Mouse (Mus musculus): ENCODE measurements at regions not wholly inside any gene's neighbourhood (a gene's known extent, or its start where the extent isn't known, plus 50 kb on each side); places are given as distances from the start of the nearest gene placed in this dataset.

DNA sequence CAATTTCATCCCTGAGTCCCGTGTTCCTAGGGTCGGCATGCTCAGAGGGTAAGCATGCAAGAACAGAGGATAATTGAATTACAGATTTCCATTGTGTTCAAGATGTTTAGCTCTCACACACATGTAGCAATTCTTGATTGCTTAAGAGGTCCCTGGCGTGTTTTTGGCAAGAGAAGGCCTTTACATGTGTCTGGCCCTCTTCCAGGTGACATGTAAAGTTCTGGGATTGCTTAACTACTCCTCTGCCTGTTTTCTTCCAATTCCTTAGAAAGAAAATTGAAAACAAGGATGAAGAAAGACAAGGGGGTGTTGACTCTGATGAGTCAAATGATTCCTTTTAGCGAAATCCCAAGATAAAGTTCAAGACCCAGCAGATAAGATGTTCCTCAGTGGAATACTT is 285.1 kb downstream of the Lyplal1 start:
- in situ Hi-C loops (cut with MboI, MseI): no loop called here

GRCm38 (mm10) chr1:185834171-185834570 is 282.9 kb downstream of the Lyplal1 start:
- in situ Hi-C loops (cut with MboI, MseI): no loop called here

DNA sequence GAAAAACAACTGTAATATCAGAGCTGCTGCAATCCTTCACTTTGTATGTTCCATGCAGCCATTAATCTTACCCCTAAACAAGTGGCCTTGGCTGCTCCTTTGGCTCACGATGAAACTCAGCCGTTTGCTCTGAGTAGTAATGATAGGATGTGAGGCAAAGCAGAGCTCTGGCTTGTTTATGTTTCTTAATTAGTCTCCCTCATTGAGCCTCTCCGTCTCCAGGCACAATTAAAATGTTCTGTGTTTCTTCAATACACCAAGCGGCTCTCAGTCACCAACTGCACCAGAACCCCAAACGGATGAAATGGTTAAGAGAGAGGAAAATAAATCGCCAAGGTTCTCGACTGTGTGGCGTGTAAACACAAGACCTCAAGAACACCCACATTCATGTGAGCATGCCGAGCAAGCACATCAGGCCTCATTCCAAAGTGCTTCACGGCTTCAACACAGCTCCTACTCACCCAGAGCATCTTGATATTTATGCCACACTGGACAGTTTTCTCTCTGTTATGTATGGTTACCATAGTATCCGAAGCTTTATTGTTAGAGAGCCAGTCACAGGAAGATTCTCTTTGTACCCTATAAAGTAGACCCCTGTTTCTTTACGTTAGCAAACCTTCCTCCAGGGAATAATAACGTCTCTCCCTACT is 280.4 kb downstream of the Lyplal1 start:
- in situ Hi-C loops (cut with MboI, MseI): no loop called here

DNA sequence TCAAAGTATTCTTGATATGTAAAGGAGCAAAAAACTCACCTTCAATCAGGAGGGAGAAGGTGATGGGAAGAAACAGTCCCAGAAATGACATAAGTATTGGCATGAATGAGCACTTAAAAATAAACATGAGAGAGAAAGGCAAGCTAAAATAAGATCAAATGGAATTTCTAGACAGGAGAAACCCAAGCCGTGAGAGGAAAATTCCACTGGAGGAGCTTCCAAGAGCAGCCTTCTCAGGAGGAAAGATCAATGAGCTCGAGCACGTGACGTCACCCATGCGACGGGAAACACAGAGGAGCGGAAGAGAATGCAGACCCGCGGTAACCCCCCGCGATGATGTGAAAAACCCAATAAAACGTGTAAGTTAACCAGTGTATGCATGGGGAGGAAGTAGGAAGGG is 274.6 kb downstream of the Lyplal1 start:
- in situ Hi-C loops (cut with MboI, MseI): no loop called here

GRCm38 (mm10) chr1:185847161-185847560 is 269.9 kb downstream of the Lyplal1 start:
- in situ Hi-C loops (cut with MboI, MseI): no loop called here

DNA sequence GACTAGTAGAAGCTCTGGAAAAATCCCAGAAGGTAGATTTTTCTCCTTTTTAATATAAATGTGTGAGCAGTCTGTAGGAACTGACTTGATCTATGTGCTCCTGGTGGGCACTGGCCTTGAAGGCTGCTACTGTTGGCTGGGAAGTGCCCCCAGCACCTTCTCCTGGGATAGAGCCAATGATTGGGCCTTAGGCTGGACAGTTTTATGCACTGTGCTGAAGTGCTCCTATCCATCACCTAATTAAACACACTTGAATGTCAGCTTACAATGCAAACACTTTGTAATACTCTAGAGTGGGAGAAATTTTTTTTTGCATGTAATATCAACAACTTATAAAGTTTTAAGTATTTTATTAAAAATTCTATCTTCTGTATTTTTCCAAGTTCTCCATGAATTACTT is 266.5 kb downstream of the Lyplal1 start:
- in situ Hi-C loops (cut with MboI, MseI): no loop called here

DNA sequence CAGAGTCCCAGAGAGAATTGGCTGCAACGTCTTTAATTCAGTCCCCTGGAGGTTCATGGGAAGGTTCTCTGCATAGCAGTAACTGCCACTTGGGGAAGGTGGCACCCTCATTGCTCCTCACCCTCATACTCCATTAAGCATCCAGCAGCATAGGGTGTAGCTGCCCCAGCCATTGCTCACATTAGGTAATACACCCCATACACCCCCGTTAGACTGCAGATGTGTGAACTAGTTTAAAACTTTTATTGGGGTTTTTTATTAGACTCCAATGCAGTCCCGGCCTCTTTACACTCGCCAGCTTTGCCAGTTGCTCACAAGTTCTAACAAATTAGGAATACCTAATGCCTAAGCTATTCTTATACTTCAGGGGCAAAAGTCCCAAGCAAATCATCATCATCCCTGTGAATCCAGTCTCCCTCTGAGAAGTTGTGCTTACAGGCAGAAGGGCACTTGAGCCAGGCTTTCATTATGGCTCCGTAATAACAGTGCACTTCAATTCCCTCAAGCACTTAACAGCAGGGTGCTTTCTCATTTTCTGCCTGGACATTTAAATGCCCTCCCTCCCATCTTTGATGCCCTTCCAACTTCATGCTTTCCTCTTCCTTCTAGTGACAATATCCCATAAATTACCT is 265.7 kb downstream of the Lyplal1 start:
- in situ Hi-C loops (cut with MboI, MseI): no loop called here

DNA sequence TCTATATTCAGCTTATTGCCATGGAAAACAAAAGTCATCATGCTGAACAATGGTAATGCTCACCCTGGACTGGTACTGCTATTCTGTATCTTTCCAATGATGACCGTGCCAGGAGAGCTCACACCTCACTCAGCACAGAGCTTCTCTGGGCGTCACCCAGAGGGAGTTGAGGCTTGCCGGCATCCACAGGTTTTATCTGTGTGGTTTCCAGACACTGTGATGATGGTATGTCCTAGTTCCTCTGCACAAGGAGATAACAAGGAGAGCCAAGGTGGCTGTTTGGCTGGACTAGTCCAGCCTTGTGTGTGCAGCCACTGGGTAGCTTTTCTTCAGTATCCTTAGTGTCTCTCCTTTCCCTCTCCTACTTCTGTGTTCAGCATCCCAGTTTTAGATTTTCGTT is 255.4 kb downstream of the Lyplal1 start:
- in situ Hi-C loops (cut with MboI, MseI): no loop called here

- in situ Hi-C loops (cut with MboI, MseI): no loop called here
Observed at GRCm38 (mm10) chr1:185865945-185866344, 251.2 kb downstream of the Lyplal1 start.

- in situ Hi-C loops (cut with MboI, MseI): no loop called here
Observed at GRCm38 (mm10) chr1:185866612-185867011, 250.5 kb downstream of the Lyplal1 start.

DNA sequence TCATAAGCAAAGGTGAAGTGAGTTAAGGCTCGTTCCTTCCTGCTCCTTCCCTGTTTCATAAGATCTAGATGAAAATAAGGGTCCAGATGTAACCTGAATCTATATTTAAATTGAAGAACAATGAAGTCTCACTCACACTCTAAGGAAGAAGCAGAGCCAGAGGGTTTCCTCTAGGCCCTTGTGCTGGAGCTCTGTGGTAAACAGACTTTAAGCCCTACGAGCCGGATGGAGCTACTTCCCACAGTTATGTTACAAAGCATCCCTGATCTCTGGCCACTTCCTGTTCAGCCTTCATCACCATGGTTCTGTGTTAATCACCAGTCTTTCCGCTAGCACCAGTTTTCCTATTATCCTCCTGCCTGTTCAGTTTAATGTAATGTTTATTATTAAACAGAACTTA is 250.1 kb downstream of the Lyplal1 start:
- in situ Hi-C loops (cut with MboI, MseI): no loop called here

GRCm38 (mm10) chr1:185868721-185869120 is 248.4 kb downstream of the Lyplal1 start:
- in situ Hi-C loops (cut with MboI, MseI): no loop called here

DNA sequence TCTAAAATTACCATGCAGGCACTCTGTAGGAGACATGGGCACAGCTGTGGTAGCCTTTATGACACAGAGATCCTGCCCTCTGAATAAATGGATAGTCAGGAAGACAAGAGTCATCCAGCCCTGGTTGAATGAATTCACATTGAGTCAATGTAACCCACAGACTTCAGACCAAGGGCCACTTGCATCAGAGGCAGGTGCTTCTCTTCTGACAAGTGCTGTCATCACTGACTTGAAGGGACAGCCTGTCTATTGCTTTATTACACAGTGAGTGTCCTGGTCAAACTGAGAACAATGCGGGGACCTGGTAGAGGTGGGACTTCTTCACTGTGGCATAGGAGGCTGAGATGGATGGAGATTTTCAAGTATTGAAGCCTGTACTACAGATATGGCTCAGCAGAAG is 230.1 kb downstream of the Lyplal1 start:
- in situ Hi-C loops (cut with MboI, MseI): no loop called here

GRCm38 (mm10) chr1:185891814-185892213 is 225.3 kb downstream of the Lyplal1 start:
- in situ Hi-C loops (cut with MboI, MseI): no loop called here

DNA sequence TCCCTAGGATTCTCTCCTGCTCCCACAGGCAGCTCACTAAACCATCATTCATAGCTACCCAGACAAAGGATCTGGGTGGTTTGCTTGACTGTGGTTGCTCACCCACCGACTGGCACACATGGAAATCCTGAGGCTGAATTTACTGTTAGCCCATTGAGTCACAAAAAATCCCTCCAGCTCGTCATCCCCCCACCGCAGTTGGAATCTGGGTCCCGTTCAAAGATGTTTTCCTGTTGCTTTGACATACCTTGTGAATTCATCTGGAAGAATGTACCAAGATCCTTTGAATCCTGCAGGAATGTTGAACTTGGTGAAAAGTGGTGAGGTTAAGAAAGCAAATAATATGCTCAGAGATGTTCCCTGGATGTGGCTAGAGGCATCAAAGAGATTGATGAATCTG is 223.7 kb downstream of the Lyplal1 start:
- in situ Hi-C loops (cut with MboI, MseI): no loop called here

DNA sequence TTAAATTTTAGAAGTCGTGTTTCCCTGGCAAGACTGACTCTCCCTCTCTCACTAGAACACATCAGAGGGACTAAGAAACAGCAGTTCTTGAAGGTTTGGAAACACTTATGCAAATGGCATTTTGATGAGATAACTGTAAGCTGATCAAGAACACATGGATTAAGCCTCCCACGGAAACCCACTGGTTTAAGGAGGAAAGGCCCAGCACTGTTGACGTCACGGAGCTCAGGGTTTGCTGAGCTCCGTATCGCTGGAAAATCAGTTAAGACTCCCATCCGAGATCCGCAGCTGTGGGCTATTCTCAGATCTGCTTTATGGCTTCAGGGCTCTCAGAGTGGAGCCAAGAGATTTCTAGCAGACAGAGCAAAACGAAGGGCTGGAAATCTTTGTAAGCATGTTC is 218.6 kb downstream of the Lyplal1 start:
- in situ Hi-C loops (cut with MboI, MseI): no loop called here

GRCm38 (mm10) chr1:185900316-185900715 is 216.8 kb downstream of the Lyplal1 start:
- in situ Hi-C loops (cut with MboI, MseI): no loop called here

DNA sequence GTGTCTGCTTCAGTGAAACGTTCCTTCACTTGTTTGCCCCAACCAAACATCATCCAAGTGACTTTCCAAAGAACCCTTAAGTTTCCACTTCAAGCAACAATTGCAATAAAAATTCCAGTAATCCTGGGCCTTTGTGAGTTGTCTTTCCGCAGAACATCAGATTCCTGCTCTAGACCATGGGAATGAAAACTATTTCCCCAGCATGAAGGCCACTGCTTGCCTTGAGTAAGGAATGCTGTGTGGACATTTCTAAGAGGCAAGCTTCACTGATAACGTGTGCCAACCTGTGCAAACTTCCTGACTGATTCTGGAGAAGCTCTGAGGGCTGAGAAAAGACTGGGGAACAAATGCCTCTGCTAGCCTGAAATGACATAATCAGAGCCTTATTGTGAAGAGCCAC is 214.7 kb downstream of the Lyplal1 start:
- in situ Hi-C loops (cut with MboI, MseI): no loop called here

DNA sequence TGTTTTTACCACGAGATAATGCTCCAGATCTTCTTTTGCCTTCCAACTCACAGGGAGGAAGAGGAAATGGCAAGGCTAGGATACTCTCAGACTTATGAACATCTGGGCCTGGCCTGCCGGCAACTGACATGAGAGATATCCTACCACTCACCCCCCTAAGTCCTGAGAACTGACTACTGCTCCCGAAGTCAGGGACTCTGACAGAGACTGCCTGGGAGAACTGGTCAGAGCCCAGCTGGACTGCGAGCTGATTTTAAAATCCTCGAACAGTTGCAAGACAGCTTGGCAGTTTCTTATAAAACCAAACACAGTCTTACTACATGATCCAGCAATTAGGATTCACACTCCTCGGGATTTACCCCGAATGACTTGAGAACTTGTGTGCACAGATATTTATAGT is 211.4 kb downstream of the Lyplal1 start:
- in situ Hi-C loops (cut with MboI, MseI): no loop called here

DNA sequence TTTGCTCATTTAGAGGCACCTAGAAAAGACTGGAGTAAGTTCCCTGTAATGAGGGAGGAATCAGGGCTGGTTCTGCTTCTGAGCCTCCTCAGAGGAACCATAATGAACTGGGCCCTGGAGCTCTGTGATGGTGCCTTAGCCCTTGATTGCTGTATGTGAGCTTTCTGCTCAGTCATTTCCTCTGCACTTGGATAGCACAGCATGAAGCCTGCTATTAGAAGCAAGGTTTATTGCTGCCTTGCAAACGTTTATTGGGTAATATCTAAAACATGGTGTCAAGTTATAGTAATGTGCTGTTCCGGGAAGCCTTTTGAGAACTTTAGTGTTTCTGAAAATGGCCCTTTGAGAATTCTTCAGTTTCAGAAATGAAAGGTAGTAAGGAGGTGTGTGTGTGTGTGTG is 201.5 kb downstream of the Lyplal1 start:
- in situ Hi-C loops (cut with MboI, MseI): no loop called here

DNA sequence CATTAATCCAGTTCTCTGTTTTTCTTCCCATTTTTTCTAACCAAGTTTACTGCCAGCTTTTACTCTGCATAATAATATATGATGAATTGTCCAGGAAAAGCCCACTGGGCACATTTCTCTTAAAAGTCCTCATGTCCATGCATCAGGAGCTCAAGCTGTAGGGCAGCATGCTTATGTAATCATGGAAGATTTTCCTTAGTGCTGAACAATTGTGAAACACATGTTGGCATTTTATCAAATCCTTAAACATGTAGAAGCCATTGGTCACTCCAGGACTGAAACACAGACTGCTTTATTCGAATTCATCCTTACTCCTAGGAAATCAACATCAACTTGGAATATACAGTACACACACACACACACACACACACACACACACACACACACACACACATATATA is 198.4 kb downstream of the Lyplal1 start:
- in situ Hi-C loops (cut with MboI, MseI): no loop called here

- in situ Hi-C loops (cut with MboI, MseI): no loop called here
Observed at GRCm38 (mm10) chr1:185923723-185924122, 193.4 kb downstream of the Lyplal1 start.

DNA sequence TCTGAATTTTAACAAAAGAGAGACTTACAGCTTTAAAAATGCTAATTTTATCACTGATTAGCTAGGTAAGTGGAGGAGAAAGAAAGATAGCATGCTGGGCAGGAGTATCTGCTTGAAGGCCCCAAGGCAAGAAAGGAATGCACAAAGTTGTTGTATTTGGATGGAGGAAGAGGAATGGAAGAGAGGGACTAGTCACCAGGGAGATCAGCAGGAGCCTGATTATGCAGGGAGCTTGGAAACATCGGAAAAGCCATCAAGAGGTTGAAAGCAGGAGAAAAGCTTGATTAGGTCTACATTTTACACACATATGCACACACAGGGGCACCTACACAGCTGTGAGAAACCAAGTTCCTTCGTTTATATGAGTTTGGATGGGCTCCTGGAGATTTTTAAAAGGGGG is 188.1 kb downstream of the Lyplal1 start:
- in situ Hi-C loops (cut with MboI, MseI): no loop called here

DNA sequence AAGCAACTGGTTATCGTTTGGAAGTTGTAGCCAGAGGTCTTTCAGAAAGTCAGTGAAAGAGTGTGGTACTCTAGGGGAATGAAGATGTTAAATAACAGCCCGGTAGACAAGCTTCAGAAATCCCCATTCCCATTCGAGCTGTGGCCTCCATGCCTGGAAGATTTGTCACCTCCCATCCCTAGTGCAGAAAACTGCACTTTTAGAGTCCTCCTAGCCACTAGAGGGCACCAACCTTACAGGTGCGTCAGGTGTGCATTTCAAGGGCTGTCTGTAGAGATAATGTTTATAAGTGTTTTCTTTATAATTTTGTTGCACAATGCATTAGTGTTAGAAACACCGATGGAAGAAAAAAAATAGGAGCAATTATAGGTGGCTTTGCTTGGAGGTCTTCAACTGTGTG is 187.3 kb downstream of the Lyplal1 start:
- in situ Hi-C loops (cut with MboI, MseI): no loop called here
